Mouse (Mus musculus): ENCODE results near the gene Exoc5.
A peak's percentile ranks its signal among the peaks of the same experiment; 100 is the strongest.
"Not testable (repeated sequence)": the region's sequence is repeated elsewhere in the genome, so short reads cannot be mapped to it uniquely, and the experiment has no call there.

The Exoc5 gene

DNA sequence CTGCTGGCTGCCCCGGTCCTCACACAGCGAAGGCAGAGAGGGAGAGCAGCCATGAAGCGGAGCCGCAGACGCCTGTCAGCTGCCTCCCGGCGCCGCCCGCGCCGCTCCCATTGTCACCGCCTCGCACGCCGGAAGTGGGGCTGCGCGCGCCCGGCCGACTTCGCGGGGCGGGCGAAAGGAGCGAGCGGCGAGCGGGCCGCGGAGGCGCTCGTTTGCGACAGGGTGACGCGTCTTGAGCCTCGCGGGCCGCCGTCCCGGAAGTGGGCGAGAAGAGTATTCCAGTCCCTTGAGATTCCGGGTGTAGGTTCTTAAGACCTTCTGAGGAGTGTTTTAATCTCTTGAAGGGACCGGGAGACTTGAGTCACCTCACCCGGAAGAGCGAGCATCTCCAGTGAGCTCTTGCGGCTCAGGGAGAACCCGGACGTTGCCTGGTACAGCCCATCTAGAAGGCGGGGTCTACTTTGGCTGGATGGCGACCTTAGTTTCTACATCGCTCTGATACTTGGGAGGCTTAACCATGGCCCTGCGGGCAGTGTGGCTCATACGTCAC lies at the start of gene Exoc5:
Exoc5 (minus strand) TSS at position 380 of the 550 bp plus-strand sequence.
- peak; percentile 98 for DNase-seq

DNA sequence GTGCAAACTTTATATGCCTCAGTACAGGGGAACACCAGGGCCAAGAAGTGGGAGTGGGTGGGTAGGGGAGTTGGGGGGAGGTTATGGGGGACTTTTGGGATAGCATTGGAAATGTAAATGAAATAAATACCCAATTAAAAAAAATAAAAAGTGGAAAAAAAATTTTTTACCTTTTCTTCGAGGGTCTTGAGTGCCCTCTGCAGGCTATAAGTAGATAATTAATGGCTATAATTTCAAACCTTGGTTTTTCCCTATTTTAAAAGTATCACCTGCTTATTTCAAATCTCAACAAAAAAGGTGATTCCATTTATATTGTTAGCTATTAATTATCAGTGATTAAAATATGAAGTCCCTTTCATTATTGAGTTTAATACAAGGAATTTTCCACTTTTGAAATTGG lies 25.3 kb upstream of the Exoc5 start:
- not testable (repeated sequence) for DNase-seq

DNA sequence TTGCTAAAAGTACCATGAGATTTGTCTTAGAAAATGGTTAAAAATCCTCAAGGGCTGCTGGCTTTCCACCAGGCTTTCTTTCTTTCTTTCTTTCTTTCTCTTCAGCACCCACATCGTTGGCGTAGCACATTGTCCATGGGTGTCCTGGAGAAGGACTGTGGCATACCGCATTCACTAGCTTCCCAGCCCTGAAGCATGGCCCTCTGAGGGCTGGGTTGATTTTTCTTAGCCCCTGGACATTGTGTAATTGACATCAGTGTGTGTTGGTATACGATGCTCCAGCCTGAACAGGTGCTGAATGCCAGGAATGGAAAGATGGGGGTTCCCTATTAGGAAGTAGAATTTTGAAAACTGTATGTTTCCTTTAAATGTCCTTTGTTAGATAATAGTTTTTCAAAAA lies 24.8 kb upstream of the Exoc5 start:
- DNase-seq, result no peak

DNA sequence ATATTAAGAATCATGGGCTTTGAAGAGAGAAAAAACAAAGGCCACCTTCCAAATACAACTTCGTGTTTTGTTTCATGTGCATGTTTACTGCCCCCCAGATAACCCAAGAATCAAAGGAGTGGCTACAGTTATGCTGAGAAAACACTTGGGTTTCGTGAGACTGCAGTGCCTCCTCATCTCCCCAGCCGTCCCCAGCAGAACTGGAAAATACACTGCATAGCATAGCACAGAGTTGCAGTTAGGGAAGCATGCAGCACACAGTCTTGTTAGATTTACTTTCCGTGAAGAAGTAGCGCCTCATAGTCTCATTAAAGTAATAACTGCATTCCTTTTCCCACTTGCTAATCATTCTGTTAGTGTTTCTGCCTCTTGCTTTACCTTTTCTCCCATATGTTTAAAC lies 23.6 kb upstream of the Exoc5 start:
- DNase-seq, result no peak

DNA sequence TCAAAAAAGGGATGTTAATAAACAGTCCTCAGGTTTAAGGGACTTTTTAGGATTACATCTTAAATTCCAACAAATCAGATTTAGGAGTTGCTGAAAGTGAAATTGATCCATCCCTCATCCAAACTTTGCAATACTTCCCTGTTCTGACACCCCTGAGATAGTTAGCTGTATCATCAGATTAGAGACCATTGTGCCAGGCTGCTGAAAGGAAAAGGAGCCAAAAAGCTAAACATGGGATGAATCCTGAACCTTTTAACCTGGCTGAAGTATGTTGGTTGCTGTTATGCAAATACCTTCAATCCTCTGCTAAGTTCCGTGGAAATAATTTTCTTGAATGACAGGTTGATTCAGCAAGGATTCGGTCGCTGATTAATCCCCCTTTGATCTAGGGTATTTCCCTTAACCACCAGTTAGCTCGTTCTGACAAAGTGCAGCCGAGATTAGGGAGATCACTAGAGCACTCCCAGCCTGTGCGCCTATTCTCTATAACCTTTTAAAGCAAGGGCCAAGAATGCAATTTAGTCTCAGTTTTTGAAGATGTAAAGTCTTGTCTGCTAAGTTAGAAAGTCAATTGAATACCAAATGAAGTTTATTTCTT lies 23.1 kb upstream of the Exoc5 start:
- no peak for DNase-seq

DNA sequence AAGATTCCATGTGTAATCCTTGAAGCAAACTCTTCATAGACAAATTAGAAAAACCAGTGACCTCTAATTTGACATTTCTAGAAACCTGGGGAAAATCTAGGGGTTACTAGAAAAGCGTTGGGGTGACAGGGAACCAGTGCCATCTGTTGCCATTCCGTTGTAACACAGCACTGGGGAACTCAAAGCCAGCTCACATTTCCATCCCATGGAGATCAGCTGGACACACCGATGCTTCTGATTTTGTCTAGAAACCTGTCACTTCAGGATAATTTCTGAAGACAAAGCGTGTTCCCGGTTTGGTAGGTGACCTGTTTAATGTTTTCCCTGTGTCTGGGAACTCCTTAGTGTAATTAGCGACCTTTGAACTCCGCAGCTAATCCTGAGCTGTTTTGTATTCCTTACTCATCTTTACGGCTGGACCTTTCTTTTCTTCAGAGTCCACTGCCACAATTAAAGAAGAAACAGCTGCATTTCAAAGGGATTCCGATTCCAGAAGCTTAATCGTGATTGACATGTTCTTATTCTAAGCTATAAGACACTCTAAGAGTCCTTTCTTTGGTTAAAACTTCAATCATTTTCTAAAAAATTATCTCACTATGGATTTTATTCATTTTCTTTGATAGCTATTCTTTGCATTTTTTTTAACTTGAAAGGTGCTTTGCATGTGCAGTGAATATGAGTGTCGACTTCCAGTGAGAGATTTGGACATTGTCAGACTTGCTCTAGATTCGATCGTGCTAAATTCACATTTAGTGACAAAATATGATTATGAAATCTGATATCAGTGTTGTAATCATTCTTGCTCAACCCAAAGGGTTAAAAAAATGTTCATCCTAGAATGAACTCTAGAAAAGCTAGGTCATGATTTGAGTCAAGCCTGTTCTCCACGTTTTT lies 21.9 kb upstream of the Exoc5 start:
- DNase-seq, result peak; percentile 56

DNA sequence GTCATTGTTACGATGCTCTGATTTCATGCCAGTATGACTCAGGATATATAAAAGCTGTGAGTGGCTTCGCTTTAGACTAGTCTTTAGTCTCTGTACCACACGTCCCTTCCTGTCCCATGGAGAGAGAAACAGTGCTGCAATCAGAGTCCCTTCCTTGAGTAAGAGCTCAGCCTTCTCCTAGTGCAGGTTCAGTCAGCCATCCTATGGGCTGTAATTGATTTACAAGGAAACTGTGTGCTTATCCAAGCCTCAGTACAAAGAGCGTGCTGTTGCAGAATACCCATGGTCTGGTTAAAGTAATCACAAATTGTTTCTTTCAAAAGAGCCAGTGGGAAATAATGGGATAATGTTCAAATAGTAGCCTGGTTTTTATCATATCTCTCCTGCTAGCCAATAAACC lies 20.1 kb upstream of the Exoc5 start:
- DNase-seq, result peak; percentile 51

DNA sequence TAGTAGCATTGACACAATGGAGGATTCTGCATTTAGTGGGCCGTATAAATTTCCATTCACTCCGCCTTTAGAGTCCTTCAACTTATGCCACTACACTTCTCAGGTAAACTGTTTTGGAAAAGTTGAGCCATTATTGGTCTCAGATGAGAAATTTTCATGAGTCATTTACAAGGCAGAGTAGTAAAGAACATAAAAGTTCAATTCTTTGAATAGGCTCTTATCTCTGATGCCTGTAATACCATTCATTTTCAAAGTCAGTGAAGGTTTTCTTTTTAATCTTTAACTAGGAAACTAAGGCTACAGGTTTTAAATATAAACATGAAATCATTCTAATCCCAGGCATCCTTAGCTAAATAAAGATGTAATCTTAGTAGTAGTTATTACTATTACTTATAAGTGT lies 12.4 kb upstream of the Exoc5 start:
- DNase-seq, result no peak

DNA sequence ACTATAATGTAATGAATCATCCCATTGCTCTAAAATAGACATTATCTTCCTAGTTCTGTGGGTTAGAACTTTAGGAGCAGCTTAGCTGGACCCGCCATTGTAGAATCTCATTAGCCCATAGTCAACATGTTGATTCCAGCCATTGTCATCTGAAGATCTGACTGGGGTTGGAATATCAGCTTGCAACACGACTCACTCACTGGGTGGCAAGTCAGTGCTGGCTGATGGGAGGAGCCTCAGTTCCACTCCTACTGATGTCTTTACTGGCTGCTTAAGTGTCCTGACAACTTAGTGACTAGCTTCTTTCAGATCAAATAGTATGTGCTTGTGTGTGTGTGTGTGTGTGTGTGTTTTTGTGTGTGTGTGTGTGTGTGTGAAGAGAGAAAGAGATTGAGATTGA lies 7.9 kb upstream of the Exoc5 start:
- DNase-seq, result no peak

DNA sequence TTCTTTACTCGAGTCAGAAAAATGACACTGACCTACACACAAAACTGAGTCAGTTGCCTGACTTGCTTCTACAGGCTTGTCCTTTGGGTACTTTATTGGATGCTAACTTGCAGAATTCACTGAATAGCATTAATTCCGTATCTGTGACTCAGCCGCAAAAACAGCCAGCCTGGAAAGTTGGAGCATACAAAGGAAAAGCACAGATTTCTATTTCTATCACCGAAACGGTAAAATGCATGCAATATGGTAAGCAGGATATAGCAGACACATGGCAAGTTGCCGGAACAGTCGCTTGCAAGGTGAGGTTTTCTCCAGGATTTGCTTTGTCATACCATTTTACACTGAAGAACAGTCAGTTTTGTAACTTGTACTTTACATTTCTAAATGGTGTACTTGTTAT lies 7.4 kb upstream of the Exoc5 start:
- DNase-seq, result no peak

DNA sequence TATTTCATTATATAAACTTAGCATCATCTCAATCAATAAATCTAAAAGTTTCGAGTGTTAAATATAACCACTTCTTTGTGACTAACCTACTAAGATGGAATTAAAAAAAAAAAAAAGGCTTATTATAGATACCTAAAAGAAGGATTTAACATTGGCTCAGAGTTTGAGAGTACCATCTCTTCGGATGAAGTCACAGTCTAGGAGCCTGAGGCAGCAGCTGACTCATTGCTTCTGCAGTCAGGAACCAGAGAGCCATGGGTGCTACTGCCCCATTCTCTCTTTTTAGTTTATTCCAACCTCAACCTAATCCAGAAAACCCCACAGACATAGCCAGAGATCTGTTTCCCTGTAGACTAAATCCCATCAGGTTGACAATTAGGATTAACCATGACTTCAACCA lies 6.4 kb upstream of the Exoc5 start:
- no peak for DNase-seq

DNA sequence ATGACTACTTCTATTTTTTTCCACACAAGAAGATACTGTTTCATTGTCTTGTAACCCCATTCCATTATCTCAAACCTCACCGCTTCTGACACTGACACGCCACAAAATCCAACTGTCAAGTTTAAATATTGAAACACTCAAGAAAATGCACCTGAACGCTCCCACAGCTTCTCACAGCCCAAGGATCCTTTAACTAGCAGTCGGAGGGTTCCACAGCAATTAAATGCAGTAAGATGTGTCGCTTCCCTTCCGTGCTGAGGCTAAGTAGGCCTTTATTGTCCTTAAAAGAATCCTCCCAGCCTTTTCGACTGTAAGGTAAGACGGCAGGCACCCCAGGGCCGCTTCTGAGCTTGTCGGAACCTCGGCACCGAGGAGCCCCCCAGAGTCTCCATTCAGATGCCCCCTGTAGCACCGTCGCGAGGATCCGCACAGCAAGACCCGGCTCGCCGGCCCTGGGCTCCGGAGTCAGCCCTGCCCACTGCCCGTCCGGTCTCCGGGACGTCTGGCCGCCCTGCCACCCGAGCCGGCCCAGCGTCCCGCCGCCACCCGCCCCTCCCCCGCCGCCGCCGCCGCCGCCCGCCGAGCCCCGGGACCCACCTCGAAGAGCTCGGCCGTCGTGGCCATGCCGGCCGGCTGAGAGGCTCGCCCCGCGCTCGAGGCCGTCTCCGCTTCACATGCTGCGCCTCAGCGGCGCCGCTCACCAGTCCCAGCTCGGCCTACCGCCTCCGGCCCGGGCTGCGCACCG lies 752 bp downstream of the Exoc5 start, which contains the start of gene Ap5m1:
Ap5m1 (plus strand) TSS at position 569 of the 745 bp plus-strand sequence.
- DNase-seq, result no peak

DNA sequence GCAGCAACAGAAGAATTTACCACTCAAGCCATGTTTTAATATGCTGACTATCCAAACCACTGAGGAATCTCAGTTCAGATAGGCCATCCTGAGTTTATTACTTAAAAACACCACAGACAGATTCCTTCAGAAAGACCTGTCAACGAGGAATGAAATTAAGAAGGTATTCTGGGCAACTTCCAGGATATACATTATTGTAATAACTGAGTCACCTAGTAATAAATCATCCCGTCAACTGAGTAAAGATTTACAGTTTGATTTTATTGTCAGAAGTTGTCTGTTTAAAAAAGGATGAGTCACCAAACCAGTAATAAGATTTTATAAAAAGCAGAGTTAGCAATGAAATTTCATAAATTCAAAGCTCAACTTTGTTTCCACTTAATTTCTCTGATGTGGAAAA lies 2.6 kb downstream of the Exoc5 start:
- no peak for DNase-seq

DNA sequence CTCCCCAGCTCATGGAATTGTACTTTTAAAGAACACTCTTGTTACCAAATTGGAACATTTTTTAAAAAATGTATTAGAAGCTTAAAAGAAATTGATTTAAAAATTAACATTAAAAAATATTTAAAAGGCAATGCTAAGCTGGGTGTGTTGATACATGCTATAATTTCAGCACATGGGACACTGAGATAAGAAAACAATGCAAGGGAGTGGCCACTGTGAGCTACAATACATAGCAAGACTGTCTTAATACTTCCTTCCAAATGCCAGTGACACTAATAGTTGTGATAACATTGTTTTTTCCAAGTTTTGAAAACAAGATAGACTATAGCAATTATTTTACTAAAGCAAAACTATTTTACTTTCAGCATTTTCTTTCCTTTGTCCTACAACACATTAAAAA lies 17.0 kb downstream of the Exoc5 start:
- DNase-seq, result no peak

DNA sequence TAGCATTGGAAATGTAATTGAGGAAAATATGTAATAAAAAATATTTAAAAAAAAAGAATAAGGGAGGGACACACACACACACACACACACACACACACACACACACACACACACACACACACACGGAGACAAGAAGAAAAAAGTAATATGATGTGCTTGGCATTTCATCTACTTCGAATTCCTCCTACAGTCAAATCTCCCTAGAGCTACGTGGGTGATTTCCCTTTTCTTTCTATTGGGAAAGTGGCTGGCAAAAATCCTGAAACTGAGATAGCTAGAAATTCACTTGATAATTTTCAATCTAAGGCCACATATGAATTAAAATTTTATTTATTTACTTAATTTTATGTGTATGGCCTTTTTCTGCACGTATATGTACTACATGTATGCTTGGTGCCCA lies 20.8 kb downstream of the Exoc5 start:
- no peak for DNase-seq

DNA sequence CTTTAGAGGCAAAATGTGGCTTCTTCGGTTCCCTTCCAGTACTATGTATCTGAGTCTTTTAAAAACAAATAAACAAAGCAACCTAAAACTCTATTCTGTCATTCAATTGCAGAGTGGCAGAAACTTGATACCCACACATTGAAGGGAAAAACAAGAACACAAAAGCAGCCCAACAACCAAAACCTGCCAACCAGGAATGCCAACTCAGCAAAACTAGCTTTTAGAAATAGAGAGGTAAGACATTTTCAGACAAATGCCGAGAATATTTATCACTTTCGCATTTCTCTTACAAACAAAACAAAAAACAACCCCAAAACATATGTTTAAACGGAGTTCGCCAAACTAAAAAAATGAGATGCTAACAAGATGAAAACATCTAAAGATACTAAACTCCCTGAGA lies 37.5 kb downstream of the Exoc5 start:
- DNase-seq, result no peak

DNA sequence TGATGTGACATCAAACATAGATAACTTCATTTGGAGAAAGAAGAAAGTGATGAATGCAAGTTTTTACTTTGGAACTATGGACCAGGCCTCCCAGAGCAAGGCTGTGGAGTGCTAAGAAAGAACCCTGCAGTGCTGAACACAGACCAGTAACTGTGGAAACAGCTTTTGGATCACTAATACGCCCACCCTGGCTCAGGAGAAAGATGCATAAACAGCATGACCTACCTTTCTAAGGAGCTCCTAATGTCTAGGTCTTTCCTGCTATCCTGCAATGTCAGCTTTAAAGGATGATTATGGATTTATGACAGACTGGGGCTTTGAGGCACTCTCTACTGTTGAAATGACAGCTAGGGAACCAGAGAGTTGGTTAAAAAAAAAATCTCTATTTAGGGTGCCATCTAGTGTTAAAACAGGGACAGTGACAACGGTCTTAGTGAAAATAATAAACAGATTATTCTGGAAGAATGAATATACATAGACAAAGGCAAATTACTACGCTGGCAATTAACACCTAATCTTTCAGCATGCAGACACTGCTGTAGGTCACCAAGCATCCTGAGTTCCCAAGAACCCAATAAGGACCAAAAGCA lies 38.6 kb downstream of the Exoc5 start:
- no peak for DNase-seq

DNA sequence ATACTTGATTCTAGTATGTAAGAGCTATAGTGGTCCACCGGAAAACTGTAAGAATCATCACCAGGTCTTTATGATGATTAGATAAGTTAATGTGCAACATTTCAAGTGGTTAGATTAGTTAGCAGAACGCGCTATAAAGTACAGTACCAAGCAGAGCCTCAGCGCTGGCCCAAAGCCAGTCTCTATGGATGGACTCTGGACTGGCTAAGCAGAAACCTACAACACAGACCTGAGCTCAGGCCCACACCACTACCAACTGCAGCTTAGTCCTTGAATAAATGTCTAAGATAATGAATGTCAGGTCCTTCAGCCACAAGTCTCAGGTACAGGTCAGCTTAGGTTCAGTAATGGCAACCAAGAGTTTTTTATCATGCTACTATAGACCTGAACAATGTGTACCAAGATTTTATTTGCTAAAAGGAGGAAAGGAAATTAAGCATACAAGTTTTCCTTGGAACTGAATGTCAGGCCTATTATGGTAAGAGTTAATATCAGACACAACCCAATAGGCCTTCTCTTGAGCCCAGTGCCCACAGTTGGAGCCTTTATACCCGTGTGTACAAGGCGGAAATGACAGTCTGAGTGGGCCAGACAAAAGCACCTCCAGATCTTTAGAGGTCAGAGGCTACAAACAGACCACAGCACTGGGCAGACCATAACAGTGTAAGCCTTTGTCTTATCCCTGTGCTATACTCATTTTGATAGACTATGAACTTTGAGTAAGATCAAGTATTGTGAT lies 39.2 kb downstream of the Exoc5 start:
- peak; percentile 74 for DNase-seq

DNA sequence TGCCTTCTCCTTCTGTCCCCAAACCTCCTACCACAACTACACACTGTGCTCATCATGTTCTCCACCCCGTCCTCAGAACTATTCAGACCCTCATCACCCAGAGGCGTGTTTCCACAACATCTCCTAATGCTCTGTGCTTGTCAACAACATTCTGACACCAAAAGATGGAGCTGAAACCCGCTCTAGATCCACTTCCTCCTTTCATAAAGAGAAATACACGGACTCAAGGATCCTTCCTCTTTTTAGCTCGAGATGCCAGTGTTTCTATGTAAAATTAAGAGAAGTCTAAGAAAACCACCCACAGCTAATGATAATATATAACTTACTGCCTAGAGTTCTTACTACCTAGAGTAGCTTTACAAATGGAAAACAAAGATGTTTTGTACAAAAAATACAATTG lies 46.7 kb downstream of the Exoc5 start:
- no peak for DNase-seq

DNA sequence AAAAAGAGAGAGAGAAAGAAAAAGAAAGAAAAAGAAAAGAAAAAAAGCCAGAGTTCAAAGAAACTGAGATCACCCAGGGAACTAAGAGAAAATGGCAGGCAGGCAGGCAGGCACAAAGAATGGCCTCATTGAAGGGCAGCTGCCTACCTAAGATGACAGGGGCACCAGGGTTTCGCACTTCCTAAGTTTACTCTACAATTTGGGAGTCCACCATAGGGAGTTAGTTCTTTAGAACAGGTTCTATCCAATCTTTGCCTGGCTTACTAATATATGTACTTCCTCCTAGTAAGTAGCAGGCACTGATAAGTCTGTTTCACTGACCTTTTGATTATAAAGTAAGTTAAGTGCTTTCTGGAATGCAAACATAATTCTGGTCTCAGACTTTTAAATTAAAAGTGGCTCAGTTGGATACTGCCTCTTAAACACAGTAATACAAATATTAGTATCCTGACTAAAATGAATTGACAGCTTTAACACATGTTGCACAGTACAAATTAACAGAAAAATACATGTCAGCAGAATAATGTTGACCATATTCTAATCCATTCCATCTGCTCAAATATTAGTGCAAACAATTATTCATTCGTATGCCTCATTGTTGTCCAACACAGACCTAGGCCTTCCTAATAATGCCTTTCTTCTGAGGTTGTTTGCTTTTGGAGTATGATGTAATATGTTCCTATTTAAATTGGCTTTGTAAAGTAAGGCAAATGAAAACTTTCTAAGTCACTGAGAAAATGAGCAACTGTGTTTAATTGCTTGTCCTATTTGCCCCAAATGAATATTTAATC lies 57.9 kb downstream of the Exoc5 start:
- DNase-seq, result no peak

DNA sequence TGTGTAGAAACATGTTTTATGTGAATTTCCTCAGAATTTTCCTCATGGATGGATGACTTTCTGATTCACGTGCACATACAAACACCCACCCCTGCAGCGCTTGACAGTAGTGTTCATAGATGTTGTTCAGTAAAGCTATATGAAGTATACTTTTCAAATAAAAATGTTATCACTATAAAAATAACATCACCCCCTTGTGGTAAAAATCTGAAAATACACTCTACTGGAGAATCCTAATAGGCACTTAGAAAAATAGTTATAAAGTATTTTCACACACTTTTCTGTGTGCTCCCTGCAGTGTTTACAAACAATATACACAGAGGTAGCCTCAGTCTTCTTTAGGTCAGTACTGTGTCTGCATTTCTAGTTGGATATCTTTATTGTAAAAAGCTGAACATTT lies 58.5 kb downstream of the Exoc5 start:
- no peak for DNase-seq

DNA sequence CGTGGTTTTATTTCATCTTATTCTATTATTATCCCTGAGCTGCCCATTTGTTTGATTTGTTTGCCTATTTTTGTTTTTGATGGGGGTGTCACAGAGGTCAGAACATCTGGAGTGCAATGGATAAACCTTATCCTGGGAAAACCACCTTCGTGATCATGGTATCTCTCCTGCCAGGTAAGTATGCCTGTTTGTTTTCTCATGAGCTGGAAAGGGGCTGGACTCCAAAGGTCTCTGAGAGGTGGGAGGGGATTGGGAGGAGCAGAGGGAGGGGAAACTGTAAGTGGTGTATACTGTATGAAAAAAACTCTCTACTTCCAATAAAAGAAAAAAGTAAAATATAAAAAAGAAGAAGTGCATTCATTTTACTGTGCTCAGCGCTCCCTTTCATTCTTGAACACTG lies 64.8 kb downstream of the Exoc5 start:
- no peak for DNase-seq

Data from kidney, postnatal 14 days (tissue).